Mouse (Mus musculus) bone marrow, adult 2 months (tissue): ENCODE data around the gene Scamp4. TPM values are rescaled to one million over a fixed set of nuclear protein-coding genes. Genes with fewer than 3 reads are reported as not detected.
"Not testable (repeated sequence)": the region's sequence is repeated elsewhere in the genome, so short reads cannot be mapped to it uniquely, and the experiment has no call there.

Source experiments
- H3K27ac ChIP-seq: fragments of 200-500 bp; 2 replicates; pipeline ENCODE4 v1.5.1; 2012; ENCODE audit warnings: low read depth, mild to moderate bottlenecking, control low read depth, inconsistent platforms, low read length; ENCODE audit not compliant: control insufficient read depth, poor library complexity, insufficient read depth
- H3K4me1 ChIP-seq: fragments of 200-500 bp; 2 replicates; pipeline ENCODE4 v1.6.1; 2011; ENCODE audit warnings: low read length; ENCODE audit not compliant: control insufficient read depth, insufficient read depth
- H3K4me3 ChIP-seq: fragments of 200-500 bp; replicated peaks from 2 replicates; pipeline ENCODE3; 2011; ENCODE audit warnings: mild to moderate bottlenecking, low read depth, low read length, control low read depth; ENCODE audit not compliant: control insufficient read depth
- CTCF ChIP-seq: fragments of 200-500 bp; IDR thresholded peaks from 2 replicates; pipeline ENCODE4 v1.5.1; 2011; ENCODE audit warnings: low read length, control low read depth; ENCODE audit not compliant: control insufficient read depth, insufficient read depth
- POLR2A ChIP-seq: fragments of 200-500 bp; IDR thresholded peaks from 2 replicates; pipeline ENCODE4 v1.6.1; 2011; ENCODE audit warnings: low read depth, mild to moderate bottlenecking, control low read depth, low read length, borderline replicate concordance; ENCODE audit not compliant: control insufficient read depth
- WGBS: fragments of 180-500 bp; shearing (Covaris S2); methylation state at CpG from one replicate; pipeline ENCODE4 v1.1.7; 2018; 5-methylcytosine and 5-hydroxymethylcytosine counted together
- polyA plus RNA-seq: library from polyadenylated mRNA; stranded (reverse); fragments of >200 nt; gene quantifications from 2 replicates; pipeline ENCODE4 v1.2.4, GENCODE M21; 2011; ENCODE audit warnings: low replicate concordance; ENCODE audit not compliant: missing spikeins, insufficient read depth, insufficient read length

Gene Scamp4
- polyA plus RNA-seq, 1 experiment = 17.2 TPM

DNA sequence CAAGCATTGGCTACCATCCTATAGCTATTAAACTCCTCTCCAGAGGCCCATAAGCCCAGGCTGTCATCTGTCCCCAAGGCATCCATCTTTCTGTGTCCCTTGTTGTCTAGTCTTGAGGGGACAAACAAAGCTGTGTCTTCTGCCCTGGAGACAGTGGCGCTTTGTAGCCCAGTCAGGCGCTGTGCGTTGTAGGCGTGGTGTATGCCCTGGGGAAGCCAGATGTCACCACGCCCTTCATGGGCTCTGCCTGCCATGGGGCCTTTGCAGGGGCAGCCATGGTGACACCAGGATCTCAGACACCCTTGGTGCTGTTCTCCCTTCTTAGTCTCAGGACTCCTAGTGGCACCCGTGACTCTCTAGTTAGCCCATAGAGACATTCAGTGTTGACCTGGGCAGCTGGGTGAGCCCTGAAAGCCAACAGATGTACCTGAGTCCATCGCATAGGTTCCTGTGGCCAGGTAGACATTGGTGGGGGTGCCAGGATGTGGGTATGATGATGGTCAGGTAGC lies 1.4 kb downstream of the Scamp4 start:
- Histone ChIP-seq H3K4me3 (no peak overlapping the region), H3K4me1 (peaks cover 2% of the 10 kb centered on the region; the same call in 1 of the 2 replicates), H3K27ac (peak overlapping the region; percentile 83)
- no peak for TF ChIP-seq CTCF
- TF ChIP-seq POLR2A = peak; percentile 19; the same call in 1 of the 2 replicates
- WGBS = 53% methylated on average over 7 of the region's 7 CpGs

DNA sequence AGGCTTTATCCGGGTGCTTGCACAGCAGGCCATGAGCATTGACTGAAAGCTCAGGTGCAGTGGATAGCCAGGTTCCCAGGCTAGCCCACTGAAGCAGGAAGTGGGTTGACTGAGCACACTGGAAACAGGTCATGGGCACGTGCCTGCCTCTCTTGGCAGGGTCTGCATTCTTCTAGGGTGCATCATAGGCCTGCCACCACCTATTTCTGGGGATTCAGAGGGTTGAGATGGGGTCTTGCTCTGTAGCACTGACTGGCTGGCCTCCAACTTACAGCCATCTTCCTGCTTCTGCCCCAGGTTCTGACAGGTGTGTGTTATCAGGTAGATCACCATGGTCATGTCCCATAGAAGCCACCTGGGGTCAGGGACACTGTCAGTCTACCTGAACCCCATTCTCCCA lies 2.3 kb downstream of the Scamp4 start:
- H3K27ac ChIP-seq = no peak overlapping the region
- H3K4me1 ChIP-seq = peaks cover 4% of the 10 kb centered on the region; the same call in 1 of the 2 replicates
- 74% methylated on average over 2 of the region's 2 CpGs for WGBS
- no peak overlapping the region for H3K4me3 ChIP-seq
- TF ChIP-seq POLR2A (no peak), CTCF (no peak)

DNA sequence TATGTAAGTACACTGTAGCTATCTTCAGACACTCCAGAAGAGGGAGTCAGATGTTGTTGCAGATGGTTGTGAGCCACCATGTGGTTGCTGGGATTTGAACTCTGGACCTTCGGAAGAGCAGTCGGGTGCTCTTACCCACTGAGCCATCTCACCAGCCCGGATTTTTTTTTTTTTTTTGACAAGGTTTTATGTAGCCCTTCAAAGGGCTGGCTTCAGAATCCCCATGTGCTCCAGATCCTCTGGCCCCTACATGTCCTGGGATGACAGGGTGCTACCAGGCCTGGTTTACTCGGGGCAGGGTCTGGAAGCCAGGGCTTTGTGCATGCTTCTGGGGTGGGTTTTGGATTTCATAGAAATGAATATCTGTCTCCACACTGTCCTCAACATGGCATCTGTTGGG lies 3.0 kb downstream of the Scamp4 start, which contains the start of gene Gm49322:
TSS of gene Gm49322 (plus strand) at position 301 of the 400 bp plus-strand sequence.
- 86% methylated on average over 4 of the region's 4 CpGs for WGBS
- H3K4me3 ChIP-seq, H3K4me1 ChIP-seq, H3K27ac ChIP-seq: not testable (repeated sequence)

DNA sequence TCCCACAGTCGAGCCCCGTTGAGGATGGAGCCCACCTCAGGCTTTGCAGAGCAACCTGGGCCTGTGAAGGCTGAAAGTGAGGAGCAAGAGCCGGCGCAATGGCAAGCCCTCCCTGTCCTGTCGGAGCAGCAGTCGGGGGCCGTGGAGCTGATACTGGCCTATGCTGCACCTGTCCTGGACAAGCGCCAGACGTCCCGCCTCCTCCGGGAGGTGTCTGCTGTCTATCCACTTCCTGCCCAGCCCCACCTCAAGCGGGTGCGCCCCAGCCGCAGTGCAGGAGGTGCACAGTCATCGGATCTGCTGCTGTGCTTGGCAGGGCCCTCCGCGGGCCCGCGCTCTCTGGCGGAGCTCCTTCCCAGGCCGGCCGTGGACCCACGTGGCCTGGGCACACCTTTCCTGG lies 3.6 kb downstream of the Scamp4 start:
- TF ChIP-seq CTCF (no peak), POLR2A (no peak)
- Histone ChIP-seq H3K27ac (no peak overlapping the region), H3K4me3 (no peak overlapping the region), H3K4me1 (peaks cover 9% of the 10 kb centered on the region; the same call in 1 of the 2 replicates)
- 84% methylated on average over 23 of the region's 23 CpGs for WGBS

DNA sequence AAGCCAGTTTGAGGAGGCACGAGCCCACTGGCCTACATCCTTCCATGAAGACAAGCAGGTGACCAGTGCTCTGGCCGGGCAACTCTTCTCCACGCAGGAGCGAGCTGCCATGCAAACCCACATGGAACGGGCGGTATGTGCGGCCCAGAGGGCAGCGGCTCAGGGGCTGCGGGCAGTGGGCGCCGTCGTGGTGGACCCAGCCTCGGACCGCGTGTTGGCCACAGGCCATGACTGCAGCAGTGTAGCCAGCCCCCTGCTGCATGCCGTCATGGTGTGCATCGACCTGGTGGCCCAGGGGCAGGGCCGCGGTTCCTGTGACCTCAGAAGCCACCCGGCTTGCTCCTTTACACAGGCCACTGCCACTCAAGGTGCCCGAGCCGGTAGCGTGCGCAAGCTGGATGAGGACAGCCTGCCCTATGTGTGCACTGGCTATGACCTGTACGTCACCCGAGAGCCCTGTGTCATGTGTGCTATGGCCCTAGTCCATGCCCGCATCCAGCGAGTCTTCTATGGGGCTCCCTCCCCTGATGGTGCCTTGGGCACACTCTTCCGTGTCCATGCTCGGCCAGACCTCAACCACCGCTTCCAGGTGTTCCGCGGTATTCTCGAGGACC lies 4.2 kb downstream of the Scamp4 start:
- H3K4me3 ChIP-seq = no peak overlapping the region
- TF ChIP-seq CTCF (no peak), POLR2A (0 out of 2 replicates have a peak, but pooled peaks have one; percentile 0)
- H3K27ac ChIP-seq = no peak overlapping the region
- H3K4me1 ChIP-seq = peaks cover 9% of the 10 kb centered on the region; the same call in 1 of the 2 replicates
- 93% methylated on average over 34 of the region's 34 CpGs for WGBS

DNA sequence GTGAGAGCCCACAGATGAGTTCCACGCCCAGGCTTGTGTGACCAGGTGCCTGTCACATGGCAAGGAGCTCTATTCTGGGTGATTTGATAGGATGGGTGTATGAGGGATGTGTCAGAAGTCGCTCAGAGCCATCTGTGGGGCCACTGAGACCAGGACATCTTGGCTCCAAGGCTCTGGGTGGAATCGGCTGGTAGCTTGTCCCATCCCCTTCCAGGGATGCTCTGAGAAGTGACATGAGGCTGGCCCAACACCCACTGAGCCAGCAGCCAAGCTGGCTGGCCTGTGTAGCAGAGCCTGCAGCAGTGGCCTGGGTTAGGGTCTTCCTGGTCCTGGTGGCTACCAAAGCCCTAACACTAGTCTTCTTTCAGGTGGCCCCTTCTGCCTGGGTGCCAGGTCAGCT lies 5.8 kb downstream of the Scamp4 start:
- H3K4me1 ChIP-seq = peaks cover 9% of the 10 kb centered on the region; the same call in 1 of the 2 replicates
- TF ChIP-seq CTCF (no peak), POLR2A (no peak)
- no peak overlapping the region for H3K27ac ChIP-seq
- 81% methylated on average over 3 of the region's 3 CpGs for WGBS
- no peak overlapping the region for H3K4me3 ChIP-seq

DNA sequence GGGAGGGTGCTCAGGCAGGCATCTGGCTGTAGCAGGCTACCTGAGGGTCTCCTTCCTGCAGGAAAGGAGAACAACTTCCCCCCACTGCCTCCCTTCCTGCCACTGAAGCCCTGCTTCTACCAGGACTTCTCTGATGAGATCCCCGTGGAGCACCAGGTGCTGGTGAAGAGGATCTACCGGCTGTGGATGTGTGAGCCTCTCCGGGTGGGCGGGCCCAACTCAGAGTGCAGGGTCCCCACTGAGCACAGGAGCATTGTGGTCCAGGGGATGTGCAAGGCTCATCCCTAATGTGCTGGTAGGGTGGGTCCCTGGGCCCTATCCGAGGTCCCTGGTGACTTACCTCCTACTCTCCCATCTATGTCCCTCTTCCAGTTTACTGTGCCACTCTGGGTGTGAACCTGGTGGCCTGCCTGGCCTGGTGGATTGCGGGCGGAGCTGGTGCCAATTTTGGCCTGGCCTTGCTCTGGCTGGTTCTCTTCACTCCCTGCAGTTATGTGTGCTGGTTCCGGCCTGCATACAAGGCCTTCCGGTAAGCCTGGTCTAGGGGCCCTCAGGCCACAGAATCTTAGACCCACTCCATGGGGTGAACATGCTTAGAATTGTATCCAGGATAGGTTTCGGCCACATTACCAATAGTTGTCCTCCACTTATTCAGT lies 6.7 kb downstream of the Scamp4 start:
- 78% methylated on average over 10 of the region's 10 CpGs for WGBS
- no peak overlapping the region; the same call in 1 of the 2 replicates for H3K27ac ChIP-seq
- no peak for TF ChIP-seq POLR2A
- TF ChIP-seq CTCF = no peak
- no peak overlapping the region for H3K4me3 ChIP-seq
- H3K4me1 ChIP-seq = peaks cover 9% of the 10 kb centered on the region; the same call in 1 of the 2 replicates

DNA sequence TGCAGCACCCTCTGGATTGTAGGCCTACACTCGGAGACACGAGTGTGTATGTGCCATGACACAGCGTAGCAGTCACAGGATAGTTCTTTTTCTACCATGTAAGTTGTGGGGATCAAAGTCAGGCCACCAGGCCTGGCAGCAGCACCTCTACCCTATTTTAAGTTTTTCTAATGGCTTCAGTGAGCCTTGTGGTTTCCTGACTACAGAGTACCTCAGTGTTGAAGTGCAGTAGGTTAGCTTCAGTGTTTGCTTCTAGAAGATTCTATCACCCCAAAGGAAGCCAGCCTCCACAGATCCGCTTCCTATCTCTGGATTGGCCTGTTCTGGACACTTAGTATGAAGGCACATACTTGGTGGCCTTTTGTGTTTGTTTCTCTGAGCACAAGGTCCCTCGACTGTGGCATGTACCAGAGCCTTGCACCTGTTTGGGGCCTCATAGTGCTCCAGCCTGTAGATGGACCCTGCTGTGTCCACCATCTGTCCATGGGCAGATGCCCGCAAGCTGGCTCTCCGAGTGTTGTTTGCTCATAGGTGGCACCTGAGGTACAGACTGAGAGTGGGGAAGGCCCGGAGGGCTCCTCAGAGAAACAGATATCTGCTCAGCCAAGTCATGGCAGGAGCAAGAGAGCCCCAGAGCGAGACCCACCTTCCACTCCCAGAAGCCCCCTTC lies 7.6 kb downstream of the Scamp4 start:
- WGBS = 67% methylated on average over 9 of the region's 9 CpGs
- Histone ChIP-seq H3K27ac (no peak overlapping the region), H3K4me1 (peaks cover 7% of the 10 kb centered on the region; the same call in 1 of the 2 replicates), H3K4me3 (no peak overlapping the region)
- TF ChIP-seq POLR2A (no peak), CTCF (no peak)
